Mouse (Mus musculus) midbrain, embryonic 12.5 days (tissue): ENCODE results near the gene Rtn2. TPM values are rescaled to one million over a fixed set of nuclear protein-coding genes. Genes with fewer than 3 reads are reported as not detected.

Experiments used
- ATAC-seq: fragments of 200-750 bp; cut with Nextera tagmentation; 2 replicates; pipeline ENCODE4 v1.8.0; 2017; ENCODE audit warnings: low read depth, moderate TSS enrichment, moderate library complexity; ENCODE audit not compliant: low FRiP score
- H3K27ac ChIP-seq: fragments of 300-500 bp; sonication (generic); replicated peaks from 2 replicates; pipeline ENCODE4 v1.5.1; 2016; ENCODE audit warnings: mild to moderate bottlenecking
- H3K27me3 ChIP-seq: fragments of 300-500 bp; sonication (generic); 2 replicates; pipeline ENCODE4 v1.6.1; 2016; ENCODE audit warnings: mild to moderate bottlenecking
- H3K36me3 ChIP-seq: fragments of 300-500 bp; sonication (generic); 2 replicates; pipeline ENCODE4 v1.6.1; 2016
- H3K4me1 ChIP-seq: fragments of 300-500 bp; sonication (generic); 2 replicates; pipeline ENCODE4 v1.6.1; 2016
- H3K4me2 ChIP-seq: fragments of 300-500 bp; sonication (generic); replicated peaks from 2 replicates; pipeline ENCODE4 v1.6.1; 2016; ENCODE audit warnings: mild to moderate bottlenecking, moderate library complexity
- H3K4me3 ChIP-seq: fragments of 300-500 bp; sonication (generic); 2 replicates; pipeline ENCODE4 v1.5.1; 2016; ENCODE audit warnings: mild to moderate bottlenecking
- H3K9ac ChIP-seq: fragments of 300-500 bp; sonication (generic); replicated peaks from 2 replicates; pipeline ENCODE4 v1.6.1; 2016; ENCODE audit warnings: mild to moderate bottlenecking, moderate library complexity
- H3K9me3 ChIP-seq: fragments of 300-500 bp; sonication (generic); 2 replicates; pipeline ENCODE4 v1.6.1; 2016; ENCODE audit warnings: mild to moderate bottlenecking
- WGBS: fragments of 180-500 bp; shearing (Covaris S2); methylation state at CpG from one replicate; pipeline ENCODE4 v1.1.7; 2016; 5-methylcytosine and 5-hydroxymethylcytosine counted together
- polyA plus RNA-seq: library from polyadenylated mRNA; unstranded; fragments of >200 nt; fragmentation: Nextera tagmentation; extraction: Ambion mirVana; gene quantifications from 2 replicates; pipeline ENCODE4 v1.2.1, GENCODE M21; 2016

The Rtn2 gene
- polyA plus RNA-seq, 1 experiment from 2014 or later, result 74.6 TPM

DNA sequence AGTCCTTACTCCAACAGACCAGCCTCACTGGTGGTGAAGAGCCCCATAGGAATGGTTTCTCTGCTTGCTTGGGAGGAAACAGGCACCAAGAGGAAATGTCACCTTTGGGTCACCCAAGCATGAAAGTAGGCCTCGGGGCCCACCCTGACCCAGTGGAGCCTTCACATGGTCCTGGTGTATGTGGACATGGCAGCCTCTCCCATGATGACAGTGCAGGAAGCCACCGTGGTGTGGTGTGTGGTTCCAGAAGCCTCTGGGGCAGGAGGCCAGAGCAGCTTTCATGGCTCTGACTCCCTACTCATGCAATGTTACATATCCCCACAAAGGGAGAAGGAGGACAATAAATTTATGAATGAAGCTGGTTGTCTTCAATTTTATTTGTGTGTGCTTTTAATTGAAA lies 34.9 kb upstream of the Rtn2 start:
- H3K9ac ChIP-seq, result no peak overlapping the region
- no peak for ATAC-seq
- no peak overlapping the region for H3K4me3 ChIP-seq
- 96% methylated on average over 2 of the region's 2 CpGs for WGBS
- H3K36me3 ChIP-seq, result peaks cover 29% of the 10 kb centered on the region
- H3K27ac ChIP-seq, result no peak overlapping the region
- no peaks in the 10 kb centered on the region for H3K4me1 ChIP-seq
- no peaks in the 10 kb centered on the region for H3K27me3 ChIP-seq
- no peaks in the 10 kb centered on the region for H3K9me3 ChIP-seq
- H3K4me2 ChIP-seq, result no peak overlapping the region

DNA sequence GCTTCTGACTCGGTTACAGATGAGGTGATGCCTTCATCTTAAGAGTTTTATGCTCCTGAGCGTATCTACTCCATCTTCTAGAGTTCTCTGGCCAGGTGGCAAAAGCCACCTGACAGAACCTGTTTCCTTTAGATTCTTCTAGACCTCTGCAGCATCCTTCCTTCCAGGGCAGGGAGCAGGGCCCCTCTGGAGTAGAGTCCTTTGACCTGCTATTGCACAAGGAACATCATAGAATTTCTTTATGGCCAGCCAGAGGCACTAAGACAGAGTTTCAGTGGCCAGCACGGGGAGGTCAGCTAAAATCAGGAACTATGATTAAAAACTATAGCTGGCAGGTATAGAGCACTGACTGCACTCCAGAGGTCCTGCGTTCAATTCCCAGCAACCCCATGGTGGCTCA lies 30.3 kb upstream of the Rtn2 start:
- WGBS, result 88% methylated on average over 4 of the region's 4 CpGs
- Histone ChIP-seq H3K9me3 (no peaks in the 10 kb centered on the region), H3K9ac (no peak overlapping the region), H3K4me1 (no peaks in the 10 kb centered on the region), H3K4me3 (no peak overlapping the region), H3K4me2 (no peak overlapping the region), H3K27ac (no peak overlapping the region), H3K27me3 (no peaks in the 10 kb centered on the region), H3K36me3 (peaks cover 18% of the 10 kb centered on the region)
- ATAC-seq, result no peak

DNA sequence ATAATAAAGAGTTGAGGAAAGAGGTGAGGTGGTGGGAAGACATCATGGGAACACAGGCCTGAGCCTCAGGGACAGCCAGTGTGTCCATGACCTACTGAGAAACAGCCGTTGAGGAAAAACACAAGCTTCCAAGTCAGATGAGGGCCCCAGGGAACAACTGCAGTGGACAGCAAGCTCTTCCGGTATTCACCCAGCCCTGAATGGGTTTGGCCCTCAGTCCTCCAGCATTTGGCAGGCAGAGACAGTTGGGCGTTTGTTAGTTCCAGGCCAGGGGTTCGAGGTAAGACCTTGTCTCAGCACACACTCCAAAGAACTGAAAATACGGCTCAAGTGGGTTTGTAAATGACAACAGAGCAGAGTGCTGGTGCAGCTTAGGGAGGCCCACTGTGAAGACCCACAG lies 29.0 kb upstream of the Rtn2 start:
- H3K9ac ChIP-seq, result no peak overlapping the region
- ATAC-seq, result no peak
- no peaks in the 10 kb centered on the region for H3K4me1 ChIP-seq

DNA sequence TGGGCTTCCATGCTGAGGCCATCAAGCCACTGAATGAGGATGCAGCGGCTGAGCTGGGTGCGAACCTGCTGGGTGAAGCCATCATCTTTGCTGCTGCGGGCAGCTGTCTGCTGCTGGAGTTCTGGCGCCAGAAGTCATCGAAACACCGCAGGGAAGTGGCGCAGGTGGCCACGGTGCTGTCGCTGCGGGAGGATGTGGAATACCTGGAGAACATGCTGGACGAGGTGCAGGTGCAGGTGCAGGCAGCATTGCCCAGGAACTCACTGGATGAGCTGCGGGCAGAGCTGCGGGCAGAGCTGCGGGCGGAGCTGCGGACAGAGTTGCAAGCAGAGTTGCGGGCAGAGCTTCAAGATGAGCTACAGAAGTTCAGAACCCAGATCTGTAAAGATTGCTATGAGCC lies 27.0 kb upstream of the Rtn2 start:
- H3K27me3 ChIP-seq, result no peaks in the 10 kb centered on the region
- no peak overlapping the region for H3K4me3 ChIP-seq
- H3K9ac ChIP-seq, result no peak overlapping the region
- no peaks in the 10 kb centered on the region for H3K4me1 ChIP-seq
- WGBS, result 87% methylated on average over 17 of the region's 17 CpGs
- no peaks in the 10 kb centered on the region for H3K9me3 ChIP-seq
- H3K4me2 ChIP-seq, result no peak overlapping the region
- no peak overlapping the region for H3K27ac ChIP-seq
- no peak for ATAC-seq
- H3K36me3 ChIP-seq, result peaks cover 42% of the 10 kb centered on the region

More for the DNA sequence above, 29.0 kb upstream of the Rtn2 start:
- WGBS, result 67% methylated on average over 5 of the region's 5 CpGs
- peaks cover 23% of the 10 kb centered on the region for H3K36me3 ChIP-seq
- no peak overlapping the region for H3K4me3 ChIP-seq
- H3K9me3 ChIP-seq, result no peaks in the 10 kb centered on the region
- no peak overlapping the region for H3K4me2 ChIP-seq
- no peaks in the 10 kb centered on the region for H3K27me3 ChIP-seq
- H3K27ac ChIP-seq, result no peak overlapping the region

DNA sequence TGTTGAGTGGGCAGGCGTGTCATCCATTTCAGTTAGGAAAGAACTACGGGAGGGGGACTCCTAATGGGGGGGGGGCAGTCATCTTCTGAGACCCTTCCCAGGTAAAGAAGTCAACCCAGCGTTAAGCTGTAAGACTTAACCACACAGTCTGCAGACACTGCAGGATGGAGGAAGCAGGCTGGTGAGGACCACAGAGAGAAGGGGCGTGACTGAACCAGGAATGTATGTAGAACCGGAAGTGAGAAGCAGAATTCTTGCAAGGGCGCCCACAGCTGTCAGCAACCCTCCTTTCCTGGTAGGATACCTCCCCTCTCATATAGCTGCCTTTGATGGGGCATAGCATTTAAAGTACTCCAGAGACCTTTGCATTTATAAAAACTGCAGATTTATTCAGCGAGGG lies 25.9 kb upstream of the Rtn2 start:
- H3K27ac ChIP-seq, result no peak overlapping the region
- H3K9ac ChIP-seq, result no peak overlapping the region
- no peak for ATAC-seq
- 89% methylated on average over 7 of the region's 7 CpGs for WGBS
- H3K27me3 ChIP-seq, result no peaks in the 10 kb centered on the region
- no peak overlapping the region for H3K4me3 ChIP-seq
- H3K4me1 ChIP-seq, result no peaks in the 10 kb centered on the region
- no peak overlapping the region for H3K4me2 ChIP-seq
- H3K9me3 ChIP-seq, result no peaks in the 10 kb centered on the region
- H3K36me3 ChIP-seq, result peaks cover 54% of the 10 kb centered on the region

DNA sequence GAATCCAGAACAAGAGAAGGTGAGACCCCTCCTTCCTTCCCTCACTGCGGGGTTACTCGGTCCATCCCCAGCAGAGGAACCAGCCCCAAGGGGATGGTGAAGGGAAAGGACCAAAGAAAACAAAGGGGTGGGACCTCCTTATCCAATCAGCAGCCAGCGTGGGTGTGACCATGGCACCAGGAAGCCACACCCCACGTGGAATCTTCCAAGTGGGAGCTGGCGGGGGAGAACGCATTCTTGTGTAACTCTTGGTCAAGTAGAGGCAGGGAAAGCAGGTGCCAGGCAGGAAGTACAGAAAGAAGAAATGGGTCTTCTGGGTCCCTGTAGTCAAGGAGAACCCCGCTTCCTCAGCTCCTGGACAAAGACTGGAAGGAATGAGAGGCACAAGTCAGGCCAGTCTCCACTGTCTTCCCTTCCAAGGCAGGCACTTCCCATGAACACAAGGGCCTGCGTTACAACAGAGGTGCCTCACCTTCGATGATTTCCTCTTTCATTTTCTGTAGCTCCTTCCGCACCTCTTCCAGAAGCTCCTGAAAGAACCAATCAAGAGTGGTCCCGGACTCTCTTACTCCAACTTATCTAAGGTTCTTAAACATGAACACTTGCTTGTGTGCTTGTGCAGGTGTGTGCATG lies 24.9 kb upstream of the Rtn2 start:
- ATAC-seq, result peak; percentile 66
- no peaks in the 10 kb centered on the region for H3K27me3 ChIP-seq
- no peaks in the 10 kb centered on the region for H3K9me3 ChIP-seq
- H3K4me3 ChIP-seq, result no peak overlapping the region
- H3K4me1 ChIP-seq, result no peaks in the 10 kb centered on the region
- no peak overlapping the region for H3K4me2 ChIP-seq
- peaks cover 62% of the 10 kb centered on the region for H3K36me3 ChIP-seq
- whole genome bisulfite sequencing, result 35% methylated on average over 11 of the region's 11 CpGs
- H3K27ac ChIP-seq, result no peak overlapping the region
- H3K9ac ChIP-seq, result no peak overlapping the region

DNA sequence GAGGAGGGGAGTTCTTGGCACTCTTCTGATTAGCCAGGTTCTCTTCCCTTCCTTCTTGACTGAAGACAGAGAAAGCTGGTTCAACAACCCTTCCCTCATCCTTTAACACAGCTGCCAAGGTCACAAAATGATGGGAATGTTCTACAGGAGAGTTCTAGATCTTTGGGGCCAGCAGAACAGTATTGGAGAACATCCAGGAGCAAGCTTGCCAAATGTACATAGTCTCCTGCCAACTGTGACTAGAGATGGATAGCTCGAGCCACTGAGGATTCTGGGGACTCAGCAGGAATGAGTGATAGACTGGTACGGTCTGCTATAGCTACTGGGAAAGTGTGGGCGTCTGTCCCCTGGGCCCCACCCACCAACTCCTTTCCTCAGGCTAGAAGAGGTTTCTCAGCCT lies 24.1 kb upstream of the Rtn2 start:
- Histone ChIP-seq H3K27me3 (no peaks in the 10 kb centered on the region), H3K4me3 (no peak overlapping the region), H3K27ac (no peak overlapping the region), H3K36me3 (peaks cover 70% of the 10 kb centered on the region), H3K4me2 (no peak overlapping the region), H3K9ac (no peak overlapping the region), H3K9me3 (no peaks in the 10 kb centered on the region), H3K4me1 (no peaks in the 10 kb centered on the region)
- no peak for ATAC-seq
- WGBS, result 87% methylated on average over 3 of the region's 3 CpGs

DNA sequence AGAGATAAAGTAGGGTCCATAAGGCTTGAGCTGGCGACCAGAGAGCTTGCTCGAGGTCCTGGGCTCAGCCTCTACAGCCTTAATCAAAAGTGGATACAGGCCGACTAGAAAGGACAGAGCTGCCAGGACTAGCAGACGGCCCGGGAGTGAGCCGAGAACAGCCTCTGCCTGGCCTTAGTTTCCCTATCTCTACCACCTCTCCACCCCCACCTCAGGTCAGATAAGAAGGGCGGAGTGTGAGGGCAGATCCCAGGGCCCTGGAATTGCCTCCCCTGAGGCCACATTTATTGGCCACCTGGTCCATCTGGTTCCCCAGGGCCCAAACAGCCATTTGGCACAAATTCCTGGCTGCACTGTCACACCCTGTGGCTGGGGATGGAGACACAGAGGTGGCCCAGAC lies 17.3 kb upstream of the Rtn2 start:
- Histone ChIP-seq H3K27me3 (no peaks in the 10 kb centered on the region), H3K4me1 (peaks cover 21% of the 10 kb centered on the region), H3K9me3 (no peaks in the 10 kb centered on the region), H3K27ac (no peak overlapping the region), H3K4me2 (no peak overlapping the region), H3K36me3 (peaks cover 49% of the 10 kb centered on the region), H3K9ac (no peak overlapping the region), H3K4me3 (no peak overlapping the region)
- no peak for ATAC-seq
- WGBS, result 79% methylated on average over 7 of the region's 7 CpGs

DNA sequence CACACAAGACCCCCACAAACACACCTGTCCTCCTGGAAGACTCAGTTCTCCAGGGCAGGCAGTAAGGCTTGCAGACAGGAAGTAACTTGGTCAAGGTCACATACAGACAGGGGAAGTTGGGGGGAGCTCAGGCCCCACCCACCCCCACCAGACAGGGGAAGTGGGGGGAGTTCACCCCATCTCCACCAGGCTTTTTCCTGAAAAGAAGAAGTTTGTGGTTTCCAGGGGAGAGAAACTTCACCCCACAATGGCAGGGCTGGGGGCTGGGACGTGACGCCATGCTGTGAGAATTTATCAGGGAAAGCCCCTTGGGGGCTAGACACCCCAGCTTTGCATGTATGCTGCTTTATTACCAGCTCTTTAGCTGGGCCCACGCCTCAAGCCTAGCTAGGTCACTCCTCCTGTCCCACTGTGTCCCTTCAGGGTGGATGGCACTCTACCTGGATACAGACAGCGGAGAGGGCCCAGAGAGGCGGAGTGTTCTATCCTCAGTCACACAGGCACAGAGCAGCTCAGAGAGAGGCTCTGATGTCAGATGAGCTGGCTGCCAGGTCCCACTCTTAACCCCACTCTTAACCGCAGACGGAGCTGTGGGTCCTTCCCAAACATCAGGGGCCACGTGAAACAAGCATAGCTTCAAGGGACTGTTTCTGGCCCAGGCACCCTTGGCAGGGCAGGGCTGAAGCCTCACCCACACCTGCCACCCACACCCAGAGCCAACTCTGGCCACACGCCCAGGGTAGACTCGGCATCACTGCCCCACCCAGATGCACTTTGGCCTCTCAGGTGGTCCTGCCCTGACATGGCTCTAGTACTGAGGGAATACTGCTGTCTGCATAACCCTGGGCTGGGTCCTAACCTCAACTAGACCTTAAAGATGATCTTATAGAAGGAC lies 16.2 kb upstream of the Rtn2 start:
- Histone ChIP-seq H3K9ac (0 out of 2 replicates have a peak overlapping the region, but pooled peaks have one; percentile 28), H3K27ac (no peak overlapping the region), H3K4me2 (no peak overlapping the region), H3K27me3 (no peaks in the 10 kb centered on the region), H3K4me1 (peaks cover 31% of the 10 kb centered on the region), H3K36me3 (peaks cover 39% of the 10 kb centered on the region), H3K9me3 (no peaks in the 10 kb centered on the region), H3K4me3 (no peak overlapping the region)
- 91% methylated on average over 10 of the region's 10 CpGs for WGBS
- ATAC-seq, result no peak

DNA sequence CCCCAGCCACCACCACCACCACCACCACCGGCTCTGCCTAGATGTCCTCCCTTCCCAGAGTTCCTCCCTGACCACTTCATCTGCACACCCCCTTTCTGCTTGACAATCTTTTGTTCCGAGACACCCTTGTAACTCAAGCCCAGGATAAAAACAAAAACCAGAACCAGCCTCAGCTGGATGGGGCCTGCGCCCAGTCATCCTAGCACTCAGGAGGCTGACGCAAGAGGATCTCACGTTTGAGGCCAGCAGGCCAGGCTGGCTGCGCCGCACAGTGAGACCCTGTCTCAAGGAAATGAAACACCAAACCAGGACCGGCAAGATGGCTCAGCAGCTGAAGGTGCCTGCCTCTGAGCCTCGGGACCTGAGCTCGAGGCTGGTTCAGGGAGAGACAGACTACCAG lies 15.4 kb upstream of the Rtn2 start:
- Histone ChIP-seq H3K9ac (0 out of 2 replicates have a peak overlapping the region, but pooled peaks have one; percentile 28), H3K9me3 (no peaks in the 10 kb centered on the region), H3K36me3 (peaks cover 30% of the 10 kb centered on the region), H3K4me3 (no peak overlapping the region), H3K27ac (no peak overlapping the region), H3K27me3 (no peaks in the 10 kb centered on the region), H3K4me2 (no peak overlapping the region), H3K4me1 (peaks cover 31% of the 10 kb centered on the region)
- no peak for ATAC-seq
- WGBS, result 74% methylated on average over 10 of the region's 10 CpGs

DNA sequence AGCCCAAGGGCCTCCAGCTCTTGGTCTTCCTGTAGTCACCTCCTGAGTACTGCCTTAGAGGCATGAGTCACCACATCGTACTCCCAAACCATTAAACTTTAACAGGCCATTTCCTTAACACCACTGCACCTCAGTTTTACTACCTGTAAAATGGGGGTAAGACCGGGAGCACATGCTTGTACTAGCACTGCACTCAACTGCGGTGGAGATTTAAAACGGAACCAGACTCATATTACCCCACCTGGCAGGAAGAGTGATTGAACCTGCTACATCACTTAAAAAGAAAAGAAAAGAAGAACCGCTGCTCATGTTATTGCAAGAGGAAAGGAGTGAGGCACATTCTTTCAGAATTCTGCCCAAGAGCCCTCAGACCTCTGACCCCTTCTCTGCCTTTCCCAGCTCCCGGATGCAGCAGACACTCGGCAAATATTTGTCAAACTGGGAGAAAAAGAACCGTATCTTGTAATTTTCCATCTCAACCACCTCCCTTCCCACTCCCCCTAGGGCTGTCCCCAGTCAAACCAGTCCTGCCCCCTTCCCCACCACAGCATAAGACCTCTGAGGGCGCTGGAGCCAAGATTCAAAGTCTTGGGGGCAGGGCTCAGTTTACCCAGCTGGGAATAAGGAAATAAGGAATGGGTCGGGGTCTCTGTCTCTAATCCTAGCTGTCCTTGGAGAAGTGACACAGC lies 13.3 kb upstream of the Rtn2 start:
- 50% methylated on average over 10 of the region's 10 CpGs for WGBS
- peaks cover 34% of the 10 kb centered on the region for H3K4me1 ChIP-seq

More for the DNA sequence above, 13.3 kb upstream of the Rtn2 start:
- H3K9me3 ChIP-seq, result no peaks in the 10 kb centered on the region
- peak overlapping the region; percentile 58 for H3K9ac ChIP-seq
- H3K27ac ChIP-seq, result 0 out of 2 replicates have a peak overlapping the region, but pooled peaks have one; percentile 30
- ATAC-seq, result no peak
- H3K4me2 ChIP-seq, result peak overlapping the region; percentile 98
- peak overlapping the region; percentile 81 for H3K4me3 ChIP-seq
- no peaks in the 10 kb centered on the region for H3K27me3 ChIP-seq
- H3K36me3 ChIP-seq, result peaks cover 11% of the 10 kb centered on the region
